Mouse (Mus musculus) forebrain, postnatal 0 days (tissue): ENCODE data around the gene Unc13d. TPM values are rescaled to one million over a fixed set of nuclear protein-coding genes. Genes with fewer than 3 reads are reported as not detected.

Source experiments
- ATAC-seq: fragments of 200-750 bp; cut with Nextera tagmentation; 2 replicates; pipeline ENCODE4 v1.8.0; 2017; ENCODE audit warnings: mild to moderate bottlenecking, moderate library complexity
- DNase-seq: peaks from one replicate; pipeline ENCODE4 v3.0.0-alpha.2; 2015
- H3K27ac ChIP-seq: fragments of 300-500 bp; sonication (generic); 2 replicates; pipeline ENCODE4 v1.5.1; 2014; ENCODE audit warnings: low read depth, mild to moderate bottlenecking, antibody characterized with exemption, low read length, moderate library complexity, mixed read lengths
- H3K27me3 ChIP-seq: fragments of 300-500 bp; sonication (generic); 2 replicates; pipeline ENCODE4 v1.6.1; 2014; ENCODE audit warnings: mild to moderate bottlenecking, low read length, mixed read lengths; ENCODE audit not compliant: insufficient read depth
- H3K36me3 ChIP-seq: fragments of 300-500 bp; sonication (generic); 2 replicates; pipeline ENCODE4 v1.6.1; 2014; ENCODE audit warnings: mild to moderate bottlenecking, moderate library complexity; ENCODE audit not compliant: insufficient read depth
- H3K4me1 ChIP-seq: fragments of 300-500 bp; sonication (generic); 2 replicates; pipeline ENCODE4 v1.6.1; 2014; ENCODE audit warnings: antibody characterized with exemption; ENCODE audit not compliant: insufficient read depth
- H3K4me2 ChIP-seq: fragments of 300-500 bp; sonication (generic); 2 replicates; pipeline ENCODE4 v1.6.1; 2014; ENCODE audit warnings: low read depth, mild to moderate bottlenecking, moderate library complexity
- H3K4me3 ChIP-seq: fragments of 300-500 bp; sonication (generic); 2 replicates; pipeline ENCODE4 v1.5.1; 2014; ENCODE audit warnings: low read depth, low read length, mixed read lengths
- H3K9ac ChIP-seq: fragments of 300-500 bp; sonication (generic); 2 replicates; pipeline ENCODE4 v1.6.1; 2014; ENCODE audit warnings: mild to moderate bottlenecking
- H3K9me3 ChIP-seq: fragments of 300-500 bp; sonication (generic); 2 replicates; pipeline ENCODE4 v1.6.1; 2016; ENCODE audit warnings: low read length
- CTCF ChIP-seq: sonication (generic); IDR thresholded peaks from 2 replicates; pipeline ENCODE4 v1.5.1; 2016; ENCODE audit warnings: antibody characterized with exemption, control low read depth, low read depth
- WGBS: fragments of 180-500 bp; shearing (Covaris S2); extraction: QIAGEN DNeasy Blood & Tissue Kit; methylation state at CpG from one replicate; pipeline ENCODE4 v1.1.7; 2014; 5-methylcytosine and 5-hydroxymethylcytosine counted together
- polyA plus RNA-seq: library from polyadenylated mRNA; unstranded; fragments of >200 nt; fragmentation: Nextera tagmentation; extraction: Ambion mirVana; gene quantifications from 2 replicates; pipeline ENCODE4 v1.2.1, GENCODE M21; 2015
- total RNA-seq: library from RNA; depleted of rRNA; stranded (reverse); fragments of >200 nt; gene quantifications from 2 replicates; pipeline ENCODE4 v1.2.3, GENCODE M21; 2014

The Unc13d gene
- total and polyA plus RNA-seq, 2 experiments from 2014 or later: 0.58 to 0.86 TPM

DNA sequence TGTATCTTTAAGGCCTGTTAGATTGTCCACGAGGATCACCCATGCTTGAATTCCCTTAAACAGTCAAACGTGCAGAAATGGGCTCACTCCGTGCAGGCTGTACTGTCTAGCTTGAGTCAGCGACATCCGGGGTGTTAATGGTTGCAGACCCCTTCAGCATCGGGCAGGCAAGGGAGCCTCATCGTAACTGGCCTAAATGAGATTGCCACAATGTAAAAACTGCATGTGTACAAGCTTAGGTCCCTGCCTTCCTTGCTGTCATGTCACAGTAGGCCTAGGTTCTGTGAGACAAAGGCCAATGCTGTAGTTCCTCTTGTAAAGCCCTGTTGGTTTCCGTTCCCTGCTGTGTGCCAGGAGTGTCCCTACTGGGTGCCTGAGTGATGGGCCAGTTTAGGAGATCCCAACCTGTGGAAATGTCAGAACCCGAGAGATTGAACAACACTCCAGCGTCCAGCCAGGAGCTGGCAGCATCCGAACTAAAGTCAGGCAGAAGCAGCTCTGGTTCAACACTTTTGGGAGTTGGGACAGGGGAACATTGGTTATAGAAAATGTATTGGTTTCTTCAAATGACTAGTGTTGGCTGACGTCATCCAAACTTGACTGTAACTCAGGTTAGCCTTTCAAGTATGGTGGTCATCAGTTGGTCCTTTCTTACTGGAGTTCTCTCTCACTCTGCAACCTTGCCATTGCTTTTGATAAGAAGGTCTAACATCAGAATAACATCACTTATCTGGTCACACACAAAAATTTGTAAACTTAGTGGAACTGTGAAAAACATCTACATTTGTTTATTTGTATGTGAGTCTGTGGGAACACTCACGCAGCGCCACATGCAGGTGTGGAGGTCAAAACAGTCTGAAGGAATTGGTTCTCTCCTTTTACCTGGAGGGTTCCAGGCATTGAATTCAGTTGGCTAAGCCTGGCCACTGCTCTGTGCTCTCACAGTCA lies 46.6 kb downstream of the Unc13d start:
- peak; percentile 14 for ATAC-seq
- WGBS: 26% methylated on average over 14 of the region's 14 CpGs
- TF ChIP-seq CTCF: no peak

DNA sequence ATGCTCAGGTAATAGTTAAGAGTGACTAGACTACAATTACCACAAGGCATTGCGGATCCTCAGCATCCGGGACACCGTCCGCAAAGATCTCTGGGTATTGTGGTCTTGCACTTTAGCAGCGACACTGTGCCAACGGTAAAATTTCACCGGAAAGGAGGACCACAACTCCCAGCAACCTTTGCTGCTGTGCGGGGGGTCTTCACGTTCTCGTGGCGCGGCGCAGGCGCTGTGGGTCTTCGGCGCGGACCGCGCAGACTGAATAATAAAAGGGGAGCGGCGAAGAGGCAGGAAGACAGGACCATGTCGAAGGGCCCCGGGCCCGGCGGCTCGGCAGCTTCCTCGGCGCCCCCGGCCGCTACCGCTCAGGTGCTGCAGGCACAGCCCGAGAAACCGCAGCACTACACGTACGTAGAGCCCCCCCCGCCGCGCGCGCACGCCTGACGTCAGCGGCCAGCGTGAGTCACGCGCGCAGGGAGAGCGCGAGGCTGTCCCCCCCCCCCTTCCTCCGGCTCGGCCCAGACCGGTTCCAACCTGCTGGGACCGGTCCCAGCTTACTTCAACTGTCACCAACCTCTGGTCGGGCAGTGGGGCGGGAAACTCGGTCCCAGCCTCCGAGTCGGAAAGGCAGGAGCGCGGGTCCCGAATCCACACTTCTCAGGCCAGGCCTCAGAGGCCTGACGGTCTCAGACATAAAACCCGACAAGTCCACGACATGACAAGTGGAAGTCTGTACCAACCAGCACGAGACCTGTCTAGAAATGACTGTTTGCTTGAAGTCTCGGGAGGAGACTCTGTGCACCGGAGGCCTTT lies 47.5 kb downstream of the Unc13d start, which contains the start of gene Unk:
TSS of gene Unk (plus strand) at position 235 of the 810 bp plus-strand sequence.
- no peak for TF ChIP-seq CTCF
- H3K27ac ChIP-seq: peak within 1 kb of the TSS; percentile 100
- peak within 1 kb of the TSS; percentile 69 for H3K4me3 ChIP-seq
- WGBS: 2% methylated on average over 63 of the region's 67 CpGs
- H3K27me3 ChIP-seq: no peaks in the 10 kb centered on the region
- ATAC-seq (peak; percentile 95), DNase-seq (peak; percentile 99)
- no peaks in the 10 kb centered on the region for H3K36me3 ChIP-seq
- peak within 1 kb of the TSS; percentile 97 for H3K9ac ChIP-seq
- H3K4me1 ChIP-seq: peaks cover 13% of the 10 kb centered on the region
- H3K4me2 ChIP-seq: peak within 1 kb of the TSS; percentile 84
- H3K9me3 ChIP-seq: no peaks in the 10 kb centered on the region

More for the DNA sequence above, 46.6 kb downstream of the Unc13d start:
- Histone ChIP-seq H3K27me3 (no peaks in the 10 kb centered on the region), H3K27ac (peak overlapping the region; percentile 100), H3K9ac (peak overlapping the region; percentile 97), H3K4me3 (peak overlapping the region; percentile 69), H3K4me1 (peaks cover 13% of the 10 kb centered on the region), H3K36me3 (no peaks in the 10 kb centered on the region), H3K4me2 (peak overlapping the region; percentile 84), H3K9me3 (no peaks in the 10 kb centered on the region)
- DNase-seq: no peak

DNA sequence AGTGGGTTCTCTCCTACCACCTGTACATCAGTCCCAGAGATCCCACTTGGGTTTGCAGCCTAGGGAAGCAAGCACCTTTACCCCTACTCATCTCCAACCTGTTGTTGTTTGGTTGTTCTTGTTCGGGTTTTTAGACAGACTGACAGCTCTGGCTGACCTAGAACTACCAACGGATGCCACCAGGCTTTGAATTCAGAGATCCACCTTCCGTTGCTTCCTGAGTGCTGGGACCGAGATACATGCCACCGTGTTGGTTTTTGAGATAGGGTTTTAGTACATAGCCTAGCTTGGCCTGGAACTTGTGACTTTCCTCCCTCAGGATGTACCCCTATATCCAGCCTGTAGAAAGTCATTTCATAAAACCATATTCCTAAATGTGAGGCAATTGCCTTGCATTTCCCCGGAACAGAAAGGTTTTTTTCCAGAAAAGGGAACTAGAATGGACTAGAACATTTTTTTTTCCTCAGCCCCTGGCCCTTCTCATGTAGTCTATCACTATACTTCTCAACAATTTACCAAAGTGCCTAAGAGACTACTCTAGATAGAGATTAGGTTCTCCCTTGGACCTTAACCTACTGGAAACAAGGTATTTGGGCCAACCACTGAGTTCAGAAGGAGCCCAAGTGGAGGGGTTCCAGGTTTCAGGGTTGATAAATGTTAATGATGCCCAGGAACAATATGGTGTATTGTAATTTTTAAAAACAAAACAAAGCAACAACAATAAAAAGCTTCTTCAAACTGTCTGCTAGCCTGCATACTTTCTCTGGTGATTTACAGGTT lies 48.5 kb downstream of the Unc13d start:
- H3K4me3 ChIP-seq: peak overlapping the region; percentile 69
- ATAC-seq (no peak), DNase-seq (no peak)
- peak overlapping the region; percentile 22; the same call in 1 of the 2 replicates for H3K27ac ChIP-seq
- 83% methylated on average over 6 of the region's 6 CpGs for WGBS
- TF ChIP-seq CTCF: no peak
- peaks cover 13% of the 10 kb centered on the region for H3K4me1 ChIP-seq
- H3K4me2 ChIP-seq: peak overlapping the region; percentile 54
- no peaks in the 10 kb centered on the region for H3K36me3 ChIP-seq
- H3K9ac ChIP-seq: peak overlapping the region; percentile 97
- no peaks in the 10 kb centered on the region for H3K27me3 ChIP-seq
- H3K9me3 ChIP-seq: no peaks in the 10 kb centered on the region

DNA sequence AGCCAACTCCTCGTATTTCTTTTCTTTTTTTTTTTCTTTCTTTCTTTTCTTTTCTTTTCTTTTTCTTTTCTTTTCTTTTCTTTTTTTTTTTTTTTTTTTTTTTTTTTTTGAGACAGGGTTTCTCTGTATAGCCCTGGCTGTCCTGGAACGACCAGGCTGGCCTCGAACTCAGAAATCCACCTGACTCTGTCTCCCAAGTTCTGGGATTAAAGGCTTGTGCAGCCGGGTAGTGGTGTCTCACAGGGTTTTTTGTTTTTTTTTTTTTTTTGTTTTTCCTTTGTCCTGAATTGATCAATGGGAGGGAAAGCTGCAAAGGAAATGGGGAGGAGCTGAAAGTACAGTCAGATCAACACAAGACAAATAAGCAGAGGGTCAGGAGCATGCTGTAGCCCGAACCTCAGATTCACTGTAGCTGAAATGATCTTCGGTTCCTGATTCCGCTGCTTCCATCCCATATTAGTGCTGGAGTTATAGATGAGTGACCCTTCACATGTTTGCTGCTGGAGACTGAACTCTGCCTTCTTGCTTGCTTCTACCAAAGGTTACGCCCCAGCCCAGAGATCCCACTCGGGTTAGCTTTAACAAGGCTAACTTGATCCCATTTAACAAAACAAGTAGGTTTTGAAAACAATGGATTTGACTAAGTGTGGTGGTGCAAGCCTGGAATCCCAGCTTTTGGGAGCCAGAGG lies 49.4 kb downstream of the Unc13d start:
- ATAC-seq (no peak), DNase-seq (no peak)
- WGBS: 77% methylated on average over 9 of the region's 9 CpGs
- H3K4me3 ChIP-seq: no peak overlapping the region
- H3K27ac ChIP-seq: no peak overlapping the region
- H3K9me3 ChIP-seq: no peaks in the 10 kb centered on the region
- no peak overlapping the region for H3K9ac ChIP-seq
- TF ChIP-seq CTCF: no peak
- no peaks in the 10 kb centered on the region for H3K27me3 ChIP-seq
- H3K36me3 ChIP-seq: no peaks in the 10 kb centered on the region
- H3K4me2 ChIP-seq: no peak overlapping the region
- H3K4me1 ChIP-seq: peaks cover 13% of the 10 kb centered on the region

DNA sequence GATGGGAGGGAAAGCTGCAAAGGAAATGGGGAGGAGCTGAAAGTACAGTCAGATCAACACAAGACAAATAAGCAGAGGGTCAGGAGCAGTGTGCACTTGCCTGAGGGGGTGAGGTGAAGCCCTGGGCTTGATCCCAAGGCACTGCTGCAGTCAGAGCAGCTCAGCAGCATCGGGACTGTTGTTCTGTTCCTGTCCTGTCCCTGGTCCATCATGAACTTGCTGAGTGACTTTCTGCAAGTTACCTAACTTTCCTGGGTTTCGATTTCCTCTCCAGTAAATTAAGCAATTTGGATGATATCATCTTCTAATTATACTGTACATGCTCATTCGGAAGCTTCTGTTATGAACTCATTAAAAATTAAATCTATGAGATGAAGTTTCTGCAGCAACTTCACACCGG lies 50.0 kb downstream of the Unc13d start, which contains the start of gene H3f3b:
TSS of gene H3f3b (minus strand) at position 207 of the 400 bp plus-strand sequence.
- Histone ChIP-seq H3K27ac (no peak within 1 kb of the TSS), H3K27me3 (no peaks in the 10 kb centered on the region), H3K9ac (no peak within 1 kb of the TSS), H3K36me3 (no peaks in the 10 kb centered on the region), H3K4me2 (no peak within 1 kb of the TSS), H3K4me3 (no peak within 1 kb of the TSS), H3K4me1 (peaks cover 13% of the 10 kb centered on the region), H3K9me3 (no peaks in the 10 kb centered on the region)
- 85% methylated on average over 4 of the region's 4 CpGs for WGBS
- DNase-seq: no peak
- TF ChIP-seq CTCF: no peak
- ATAC-seq: no peak
